Mouse (Mus musculus): ENCODE measurements around the gene Cpxm1. TPM values are rescaled to one million over a fixed set of nuclear protein-coding genes. Genes with fewer than 3 reads are reported as not detected.
"Not testable (repeated sequence)": the region's sequence is repeated elsewhere in the genome, so short reads cannot be mapped to it uniquely, and the experiment has no call there.

Gene Cpxm1
- polyA plus RNA-seq, 1 experiment from 2014 or later = 15.3 TPM

DNA sequence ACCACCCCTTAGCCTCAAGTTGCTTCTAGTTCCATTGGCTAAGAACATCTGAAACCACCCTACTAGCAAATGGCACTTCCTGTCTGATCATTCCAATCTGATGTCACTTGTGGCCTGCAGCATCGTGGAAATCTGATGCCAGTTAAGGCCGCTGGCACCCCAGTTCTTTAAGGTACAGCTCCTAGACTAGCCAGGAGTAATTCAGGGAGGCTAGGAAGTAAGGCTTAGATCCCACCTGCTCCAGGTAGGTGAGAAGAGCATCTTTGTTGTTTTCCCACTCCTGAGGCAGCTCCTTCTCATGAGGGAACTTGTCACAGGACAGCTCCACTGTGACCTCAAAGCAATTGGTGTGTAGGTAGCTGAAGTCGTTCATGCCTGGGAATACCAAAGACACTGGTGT lies 4.5 kb downstream of the Cpxm1 start:
- 83% methylated on average over 3 of the region's 3 CpGs for WGBS
- no peak for ATAC-seq (ENCODE audit: low FRiP score, low TSS enrichment)

DNA sequence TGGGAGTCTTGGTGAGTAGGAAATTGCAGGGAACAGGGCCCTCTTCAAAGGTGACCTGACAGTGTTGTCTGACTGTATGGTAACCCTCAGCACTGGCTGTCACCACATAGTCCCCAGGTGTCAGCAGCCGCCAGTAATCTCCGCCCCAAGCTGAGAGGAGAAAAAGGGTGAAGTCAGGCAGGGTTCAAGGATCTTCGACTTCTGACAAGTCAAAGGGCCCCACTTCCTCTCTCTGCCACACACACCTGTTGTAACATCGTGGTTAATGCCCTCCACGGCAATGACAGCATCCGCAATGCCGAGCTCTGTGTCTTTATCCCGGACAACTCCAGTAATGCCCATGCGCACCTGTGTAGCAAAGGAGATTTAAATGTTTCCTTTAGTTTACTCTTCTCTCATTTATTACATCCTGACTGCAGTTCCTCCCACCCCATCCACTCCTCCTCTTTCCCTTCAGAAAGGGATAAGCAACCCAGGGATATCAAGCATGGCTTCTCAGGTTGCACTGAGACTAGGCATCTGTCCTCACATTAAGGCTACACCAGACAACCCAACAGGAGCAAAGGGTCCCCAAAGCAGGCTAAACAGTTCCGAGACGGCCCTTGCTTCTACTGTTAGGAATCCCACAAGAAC lies 6.3 kb downstream of the Cpxm1 start:
- ATAC-seq (ENCODE audit: low FRiP score, low TSS enrichment) = no peak
- WGBS = 86% methylated on average over 11 of the region's 11 CpGs
- no peak overlapping the region for H3K4me3 ChIP-seq (replicated peaks; ENCODE audit: low read depth, low read length)

More for the DNA sequence above, 4.5 kb downstream of the Cpxm1 start:
- no peaks in the 10 kb centered on the region for H3K9me3 ChIP-seq (ENCODE audit: control insufficient read depth, low read length)
- no peak overlapping the region for H3K27ac ChIP-seq (replicated peaks; ENCODE audit: low read depth, low read length)
- H3K27me3 ChIP-seq (ENCODE audit: control insufficient read depth, insufficient read depth, low read length) = peaks cover 1% of the 10 kb centered on the region; the same call in 1 of the 2 replicates
- H3K4me1 ChIP-seq (ENCODE audit: control insufficient read depth, insufficient read depth, low read length) = peaks cover 5% of the 10 kb centered on the region; the same call in 1 of the 2 replicates
- H3K36me3 ChIP-seq (ENCODE audit: control insufficient read depth, insufficient read depth, low read length) = 0 out of 2 replicates have a peak, but pooled peaks cover 14% of the 10 kb centered on the region
- DNase-seq = no peak
- no peak overlapping the region for H3K4me3 ChIP-seq (replicated peaks; ENCODE audit: low read depth, low read length)
- no peak overlapping the region for H3K4me2 ChIP-seq (ENCODE audit: low read length)
- no peak overlapping the region for H3K9ac ChIP-seq (replicated peaks; ENCODE audit: low read length)

DNA sequence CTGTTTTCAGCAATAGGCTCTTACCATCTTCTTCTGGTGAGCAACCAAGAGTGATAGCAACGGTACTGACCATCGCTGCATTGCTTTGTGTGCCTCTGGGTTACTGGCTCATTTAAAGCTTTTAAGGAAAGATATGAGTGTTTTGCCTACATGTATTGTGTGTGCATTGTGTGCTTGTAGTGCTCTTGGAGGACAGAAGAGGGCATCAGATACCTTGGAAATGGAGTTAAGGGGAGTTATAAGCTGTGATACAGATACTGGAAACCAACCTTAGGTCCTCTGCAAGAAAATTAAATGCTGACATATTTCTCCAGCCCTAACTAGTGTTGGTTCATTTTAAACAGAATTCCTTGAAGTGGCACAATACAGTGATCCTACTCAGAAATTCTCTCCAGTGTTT lies 8.6 kb downstream of the Cpxm1 start:
- Histone ChIP-seq H3K4me1 (ENCODE audit: control insufficient read depth, insufficient read depth, low read length) (no peaks in the 10 kb centered on the region), H3K4me2 (ENCODE audit: low read length) (no peak overlapping the region), H3K9me3 (ENCODE audit: control insufficient read depth, low read length) (no peaks in the 10 kb centered on the region), H3K27me3 (ENCODE audit: control insufficient read depth, insufficient read depth, low read length) (no peaks in the 10 kb centered on the region), H3K4me3 (replicated peaks; ENCODE audit: low read depth, low read length) (no peak overlapping the region), H3K36me3 (ENCODE audit: control insufficient read depth, insufficient read depth, low read length) (0 out of 2 replicates have a peak, but pooled peaks cover 14% of the 10 kb centered on the region), H3K27ac (replicated peaks; ENCODE audit: low read depth, low read length) (no peak overlapping the region), H3K9ac (replicated peaks; ENCODE audit: low read length) (no peak overlapping the region)
- DNase-seq (no peak), ATAC-seq (ENCODE audit: low FRiP score, low TSS enrichment) (no peak)
- WGBS = 83% methylated on average over 2 of the region's 2 CpGs

More for the DNA sequence above, 6.3 kb downstream of the Cpxm1 start:
- DNase-seq = no peak
- Histone ChIP-seq H3K9ac (replicated peaks; ENCODE audit: low read length) (no peak overlapping the region), H3K4me2 (ENCODE audit: low read length) (no peak overlapping the region), H3K27me3 (ENCODE audit: control insufficient read depth, insufficient read depth, low read length) (no peaks in the 10 kb centered on the region), H3K4me1 (ENCODE audit: control insufficient read depth, insufficient read depth, low read length) (no peaks in the 10 kb centered on the region), H3K27ac (replicated peaks; ENCODE audit: low read depth, low read length) (no peak overlapping the region), H3K36me3 (ENCODE audit: control insufficient read depth, insufficient read depth, low read length) (0 out of 2 replicates have a peak, but pooled peaks cover 14% of the 10 kb centered on the region), H3K9me3 (ENCODE audit: control insufficient read depth, low read length) (no peaks in the 10 kb centered on the region)

DNA sequence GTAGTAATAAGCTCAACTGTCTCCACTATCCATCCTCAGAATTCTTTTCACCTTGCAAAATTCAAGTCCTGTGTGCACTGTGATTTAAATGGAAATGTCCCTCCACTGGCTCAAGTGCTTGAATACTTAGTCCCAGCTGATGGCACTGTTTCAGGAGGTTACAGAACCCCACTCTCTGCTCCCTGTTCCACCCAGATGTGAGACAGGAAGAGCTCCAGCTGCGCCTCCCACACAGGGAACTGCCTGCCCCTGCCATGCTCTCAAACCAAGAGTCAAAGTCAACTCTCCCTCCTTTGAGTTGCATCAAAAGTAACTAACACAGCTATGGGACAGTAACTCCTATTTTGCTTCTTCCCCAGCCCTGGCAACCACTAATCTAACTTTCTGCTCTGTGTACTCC lies 11.2 kb downstream of the Cpxm1 start:
- no peak overlapping the region for H3K4me2 ChIP-seq (ENCODE audit: low read length)
- 79% methylated on average over 1 of the region's 1 CpGs for WGBS

DNA sequence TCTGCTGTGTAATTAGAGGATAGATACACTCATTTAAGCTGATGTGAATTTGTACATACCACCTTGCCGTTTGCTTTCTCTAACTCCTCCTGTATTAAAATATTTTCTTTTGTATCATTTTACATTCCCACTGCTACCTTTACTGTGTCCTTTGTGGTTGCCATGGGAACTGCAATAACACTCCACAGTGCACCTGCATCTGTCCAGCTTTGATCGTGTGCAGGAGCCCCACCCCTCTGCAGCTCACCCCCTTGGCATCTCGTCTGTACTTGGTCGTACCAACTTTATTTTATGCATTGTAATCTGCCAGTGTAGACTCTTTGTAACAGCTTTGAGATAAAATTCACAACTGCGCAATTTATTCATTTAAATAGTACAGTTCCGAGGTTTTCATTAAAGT lies 13.5 kb downstream of the Cpxm1 start:
- H3K27ac ChIP-seq (replicated peaks; ENCODE audit: low read depth, low read length) = no peak overlapping the region
- no peaks in the 10 kb centered on the region for H3K27me3 ChIP-seq (ENCODE audit: control insufficient read depth, insufficient read depth, low read length)
- H3K4me2 ChIP-seq (ENCODE audit: low read length) = no peak overlapping the region
- H3K4me1 ChIP-seq (ENCODE audit: control insufficient read depth, insufficient read depth, low read length) = no peaks in the 10 kb centered on the region
- no peak overlapping the region for H3K9ac ChIP-seq (replicated peaks; ENCODE audit: low read length)
- WGBS = 70% methylated on average over 6 of the region's 6 CpGs
- H3K36me3 ChIP-seq (ENCODE audit: control insufficient read depth, insufficient read depth, low read length) = no peaks in the 10 kb centered on the region
- DNase-seq (no peak), ATAC-seq (ENCODE audit: low FRiP score, low TSS enrichment) (no peak)
- no peak overlapping the region for H3K4me3 ChIP-seq (replicated peaks; ENCODE audit: low read depth, low read length)
- no peaks in the 10 kb centered on the region for H3K9me3 ChIP-seq (ENCODE audit: control insufficient read depth, low read length)

More for the DNA sequence above, 11.2 kb downstream of the Cpxm1 start:
- ATAC-seq (ENCODE audit: low FRiP score, low TSS enrichment) (no peak), DNase-seq (no peak)
- no peaks in the 10 kb centered on the region for H3K9me3 ChIP-seq (ENCODE audit: control insufficient read depth, low read length)
- 0 out of 2 replicates have a peak, but pooled peaks cover 5% of the 10 kb centered on the region for H3K36me3 ChIP-seq (ENCODE audit: control insufficient read depth, insufficient read depth, low read length)
- no peak overlapping the region for H3K27ac ChIP-seq (replicated peaks; ENCODE audit: low read depth, low read length)
- H3K27me3 ChIP-seq (ENCODE audit: control insufficient read depth, insufficient read depth, low read length) = no peaks in the 10 kb centered on the region
- H3K4me1 ChIP-seq (ENCODE audit: control insufficient read depth, insufficient read depth, low read length) = no peaks in the 10 kb centered on the region
- no peak overlapping the region for H3K4me3 ChIP-seq (replicated peaks; ENCODE audit: low read depth, low read length)
- H3K9ac ChIP-seq (replicated peaks; ENCODE audit: low read length) = no peak overlapping the region

DNA sequence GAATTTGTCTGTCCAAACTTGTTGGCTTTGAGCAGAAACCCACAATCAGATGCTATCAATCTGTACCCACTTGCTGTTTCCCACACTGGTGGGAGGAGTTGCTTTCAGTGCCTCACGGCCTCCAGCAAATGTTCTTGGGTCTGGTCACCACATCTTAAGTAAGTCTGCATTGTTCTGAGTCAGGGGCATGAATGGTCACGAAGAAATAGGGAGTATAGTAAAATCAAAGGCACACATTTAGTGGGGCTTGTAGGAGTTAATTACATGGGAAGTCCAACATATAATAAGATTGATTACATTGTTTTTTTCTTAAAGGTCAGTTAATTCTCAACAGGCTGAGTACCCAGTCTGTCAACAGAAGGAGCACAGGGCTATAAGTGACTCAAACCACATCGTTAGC lies 14.2 kb downstream of the Cpxm1 start:
- no peaks in the 10 kb centered on the region for H3K9me3 ChIP-seq (ENCODE audit: control insufficient read depth, low read length)
- WGBS = 55% methylated on average over 3 of the region's 3 CpGs
- H3K27me3 ChIP-seq (ENCODE audit: control insufficient read depth, insufficient read depth, low read length) = no peaks in the 10 kb centered on the region
- H3K36me3 ChIP-seq (ENCODE audit: control insufficient read depth, insufficient read depth, low read length) = no peaks in the 10 kb centered on the region
- ATAC-seq (ENCODE audit: low FRiP score, low TSS enrichment) (no peak), DNase-seq (no peak)
- no peak overlapping the region for H3K27ac ChIP-seq (replicated peaks; ENCODE audit: low read depth, low read length)
- no peaks in the 10 kb centered on the region for H3K4me1 ChIP-seq (ENCODE audit: control insufficient read depth, insufficient read depth, low read length)
- H3K4me2 ChIP-seq (ENCODE audit: low read length) = no peak overlapping the region
- H3K4me3 ChIP-seq (replicated peaks; ENCODE audit: low read depth, low read length) = no peak overlapping the region
- H3K9ac ChIP-seq (replicated peaks; ENCODE audit: low read length) = no peak overlapping the region

DNA sequence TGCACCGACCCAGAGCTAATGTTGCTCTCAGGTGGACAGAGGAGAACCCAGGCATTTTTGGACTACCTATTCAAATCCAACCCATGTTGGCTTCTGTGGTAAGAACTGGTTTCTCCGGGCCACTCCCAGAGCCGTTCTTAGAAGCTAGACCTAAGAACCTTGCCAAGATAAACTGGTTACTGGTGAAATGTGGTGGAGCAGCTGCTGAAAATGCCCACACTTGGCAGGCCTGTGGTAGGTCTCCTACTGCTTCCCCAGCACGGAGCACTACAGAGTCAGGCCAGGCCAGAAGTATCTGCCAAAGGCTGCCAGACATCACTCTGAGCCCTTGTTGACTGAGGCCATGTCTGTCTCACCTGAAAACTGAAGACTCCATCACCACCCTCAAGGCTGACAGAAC lies 22.4 kb downstream of the Cpxm1 start:
- DNase-seq (no peak), ATAC-seq (ENCODE audit: low FRiP score, low TSS enrichment) (no peak)
- Histone ChIP-seq H3K4me3 (replicated peaks; ENCODE audit: low read depth, low read length) (no peak overlapping the region), H3K36me3 (ENCODE audit: control insufficient read depth, insufficient read depth, low read length) (no peaks in the 10 kb centered on the region), H3K4me2 (ENCODE audit: low read length) (no peak overlapping the region), H3K27ac (replicated peaks; ENCODE audit: low read depth, low read length) (no peak overlapping the region), H3K4me1 (ENCODE audit: control insufficient read depth, insufficient read depth, low read length) (no peaks in the 10 kb centered on the region), H3K27me3 (ENCODE audit: control insufficient read depth, insufficient read depth, low read length) (no peaks in the 10 kb centered on the region), H3K9ac (replicated peaks; ENCODE audit: low read length) (no peak overlapping the region), H3K9me3 (ENCODE audit: control insufficient read depth, low read length) (no peaks in the 10 kb centered on the region)
- WGBS = 85% methylated on average over 4 of the region's 4 CpGs

DNA sequence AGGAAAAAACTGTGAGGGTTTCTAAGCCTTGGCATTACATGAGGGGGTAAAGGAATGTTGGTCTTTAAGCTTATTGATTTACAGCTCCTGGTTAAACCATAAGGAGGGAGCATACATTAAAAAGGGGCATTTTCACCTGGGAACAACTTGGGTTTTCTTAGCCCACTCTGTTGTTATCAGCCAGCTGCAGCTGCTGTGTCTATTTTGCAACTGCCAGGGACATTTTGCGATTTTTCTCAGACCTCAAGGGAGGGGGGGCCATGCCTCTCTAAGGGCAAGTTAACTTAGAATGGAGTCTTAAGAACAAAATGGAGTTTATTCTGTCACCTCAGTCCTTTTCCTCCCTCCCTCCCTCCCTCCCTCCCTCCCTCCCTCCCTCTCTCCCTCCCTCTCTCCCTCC lies 24.3 kb downstream of the Cpxm1 start:
- not testable (repeated sequence) for H3K27me3 ChIP-seq (ENCODE audit: control insufficient read depth, insufficient read depth, low read length); H3K27ac ChIP-seq (replicated peaks; ENCODE audit: low read depth, low read length); H3K4me3 ChIP-seq (replicated peaks; ENCODE audit: low read depth, low read length); DNase-seq; H3K9ac ChIP-seq (replicated peaks; ENCODE audit: low read length); H3K4me1 ChIP-seq (ENCODE audit: control insufficient read depth, insufficient read depth, low read length); H3K4me2 ChIP-seq (ENCODE audit: low read length); H3K9me3 ChIP-seq (ENCODE audit: control insufficient read depth, low read length); ATAC-seq (ENCODE audit: low FRiP score, low TSS enrichment); H3K36me3 ChIP-seq (ENCODE audit: control insufficient read depth, insufficient read depth, low read length)
- 64% methylated on average over 1 of the region's 1 CpGs for WGBS

DNA sequence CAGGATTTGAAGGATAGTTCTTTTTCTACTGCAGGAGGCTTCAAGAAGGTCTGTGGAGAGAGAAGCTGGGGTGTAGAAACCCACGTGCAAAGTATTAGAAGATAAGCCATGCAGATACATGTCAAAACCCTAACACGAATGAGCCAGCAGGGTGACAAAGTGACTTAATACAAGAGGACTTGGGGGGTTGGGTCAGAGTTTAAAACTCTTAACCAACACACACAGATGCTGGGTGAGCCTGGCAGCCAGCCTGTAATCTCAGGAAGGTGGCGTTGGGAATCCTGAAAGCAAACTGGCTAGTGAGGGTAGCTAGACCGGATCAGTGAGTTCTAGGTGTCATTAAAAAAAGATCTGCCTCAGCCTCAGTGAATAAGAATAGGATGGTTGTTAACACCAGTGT lies 30.0 kb downstream of the Cpxm1 start:
- 74% methylated on average over 4 of the region's 4 CpGs for WGBS
- H3K36me3 ChIP-seq (ENCODE audit: control insufficient read depth, insufficient read depth, low read length) = no peaks in the 10 kb centered on the region
- H3K4me3 ChIP-seq (replicated peaks; ENCODE audit: low read depth, low read length) = no peak overlapping the region
- no peaks in the 10 kb centered on the region for H3K9me3 ChIP-seq (ENCODE audit: control insufficient read depth, low read length)
- H3K27ac ChIP-seq (replicated peaks; ENCODE audit: low read depth, low read length) = no peak overlapping the region
- H3K9ac ChIP-seq (replicated peaks; ENCODE audit: low read length) = no peak overlapping the region
- no peak overlapping the region for H3K4me2 ChIP-seq (ENCODE audit: low read length)
- ATAC-seq (ENCODE audit: low FRiP score, low TSS enrichment) = no peak
- 0 out of 2 replicates have a peak, but pooled peaks cover 7% of the 10 kb centered on the region for H3K4me1 ChIP-seq (ENCODE audit: control insufficient read depth, insufficient read depth, low read length)
- peaks cover 13% of the 10 kb centered on the region for H3K27me3 ChIP-seq (ENCODE audit: control insufficient read depth, insufficient read depth, low read length)
- DNase-seq = no peak
